Mouse (Mus musculus) embryonic facial prominence, embryonic 14.5 days (tissue): ENCODE data around the gene Susd6. TPM values are rescaled to one million over a fixed set of nuclear protein-coding genes. Genes with fewer than 3 reads are reported as not detected.

ENCODE experiments used
- ATAC-seq: fragments of 200-750 bp; cut with Nextera tagmentation; 2 replicates; pipeline ENCODE4 v1.8.0; 2017; ENCODE audit warnings: low read depth, moderate number of reproducible peaks, moderate TSS enrichment
- DNase-seq: peaks from one replicate; pipeline ENCODE4 v3.0.0-alpha.2; 2015; ENCODE audit warnings: low spot score
- H3K27ac ChIP-seq: fragments of 300-500 bp; sonication (generic); replicated peaks from 2 replicates; pipeline ENCODE4 v1.5.1; 2014; ENCODE audit warnings: low read depth, mild to moderate bottlenecking, low read length, moderate library complexity
- H3K27me3 ChIP-seq: fragments of 300-500 bp; sonication (generic); replicated peaks from 2 replicates; pipeline ENCODE4 v1.6.1; 2014; ENCODE audit warnings: low read length; ENCODE audit not compliant: control insufficient read depth, insufficient read depth
- H3K36me3 ChIP-seq: fragments of 300-500 bp; sonication (generic); 2 replicates; pipeline ENCODE4 v1.6.1; 2014; ENCODE audit warnings: low read length, mixed read lengths; ENCODE audit not compliant: control insufficient read depth, insufficient read depth
- H3K4me1 ChIP-seq: fragments of 300-500 bp; sonication (generic); 2 replicates; pipeline ENCODE4 v1.6.1; 2014; ENCODE audit warnings: antibody characterized with exemption, low read length; ENCODE audit not compliant: control insufficient read depth, insufficient read depth
- H3K4me2 ChIP-seq: fragments of 300-500 bp; sonication (generic); 2 replicates; pipeline ENCODE4 v1.6.1; 2014; ENCODE audit warnings: low read depth, mild to moderate bottlenecking, low read length, moderate library complexity, mixed read lengths
- H3K4me3 ChIP-seq: fragments of 300-500 bp; sonication (generic); 2 replicates; pipeline ENCODE4 v1.5.1; 2014; ENCODE audit warnings: low read depth, mild to moderate bottlenecking, low read length
- H3K9ac ChIP-seq: fragments of 300-500 bp; sonication (generic); 2 replicates; pipeline ENCODE4 v1.6.1; 2014; ENCODE audit warnings: low read depth, mild to moderate bottlenecking, low read length, moderate library complexity, mixed read lengths
- H3K9me3 ChIP-seq: fragments of 300-500 bp; sonication (generic); 2 replicates; pipeline ENCODE4 v1.6.1; 2016; ENCODE audit warnings: low read length; ENCODE audit not compliant: control insufficient read depth
- WGBS: fragments of 180-500 bp; shearing (Covaris S2); extraction: QIAGEN DNeasy Blood & Tissue Kit; methylation state at CpG from one replicate; pipeline ENCODE4 v1.1.7; 2014; 5-methylcytosine and 5-hydroxymethylcytosine counted together
- polyA plus RNA-seq: library from polyadenylated mRNA; unstranded; fragments of >200 nt; fragmentation: Nextera tagmentation; extraction: Ambion mirVana; gene quantifications from 2 replicates; pipeline ENCODE4 v1.2.1, GENCODE M21; 2014

Gene Susd6
- polyA plus RNA-seq, 1 experiment from 2014 or later: 20.6 TPM

DNA sequence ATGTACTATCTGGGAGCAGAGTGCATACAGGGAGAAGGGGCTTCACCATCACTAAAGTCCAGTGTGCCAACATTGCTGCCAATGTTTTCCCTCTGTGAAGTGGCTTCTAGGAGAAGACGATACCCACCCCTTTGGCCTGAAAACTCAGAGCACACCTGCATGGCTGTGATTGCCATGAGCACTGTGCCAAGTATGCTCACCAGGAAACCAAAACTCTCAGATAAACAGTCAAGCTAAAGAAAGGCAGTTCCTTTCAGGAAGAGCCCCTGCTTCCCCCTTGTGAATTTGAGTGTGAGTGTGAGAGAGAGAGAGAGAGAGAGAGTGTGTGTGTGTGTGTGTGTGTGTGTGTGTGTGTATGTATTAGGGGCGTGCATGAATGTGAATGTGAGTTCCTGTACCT, 40.5 kb downstream of the Susd6 start:
- Histone ChIP-seq H3K27ac (no peak overlapping the region), H3K4me3 (no peak overlapping the region), H3K36me3 (peaks cover 15% of the 10 kb centered on the region; the same call in 1 of the 2 replicates), H3K9ac (no peak overlapping the region), H3K27me3 (no peaks in the 10 kb centered on the region), H3K4me1 (peaks cover 3% of the 10 kb centered on the region; the same call in 1 of the 2 replicates), H3K4me2 (no peak overlapping the region), H3K9me3 (no peaks in the 10 kb centered on the region)
- 70% methylated on average over 2 of the region's 2 CpGs for WGBS
- no peak for ATAC-seq
- DNase-seq: no peak

DNA sequence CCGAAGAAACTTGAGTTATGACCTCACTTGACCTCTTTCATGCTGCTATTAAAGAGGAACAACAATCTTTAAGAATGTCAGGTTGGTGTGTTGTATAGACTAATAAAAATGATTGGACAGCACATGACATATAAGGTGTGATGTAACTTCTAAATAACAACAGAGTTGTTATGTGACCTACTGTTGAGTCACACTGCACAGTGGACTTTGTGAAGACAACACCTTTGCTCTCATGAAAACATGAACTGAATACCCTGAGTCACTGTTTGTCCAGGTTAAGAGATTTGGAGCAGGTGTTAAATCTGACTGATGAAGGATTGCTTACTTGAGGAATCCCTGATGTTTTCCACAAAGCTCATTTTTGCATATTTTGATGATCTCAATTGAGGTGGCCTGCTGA, 42.0 kb downstream of the Susd6 start:
- WGBS: 59% methylated on average over 1 of the region's 1 CpGs
- no peaks in the 10 kb centered on the region for H3K27me3 ChIP-seq
- DNase-seq (no peak), ATAC-seq (no peak)
- no peak overlapping the region for H3K9ac ChIP-seq
- peaks cover 3% of the 10 kb centered on the region; the same call in 1 of the 2 replicates for H3K4me1 ChIP-seq
- H3K36me3 ChIP-seq: peaks cover 15% of the 10 kb centered on the region; the same call in 1 of the 2 replicates
- no peak overlapping the region for H3K4me2 ChIP-seq
- no peak overlapping the region for H3K4me3 ChIP-seq
- H3K9me3 ChIP-seq: no peaks in the 10 kb centered on the region
- no peak overlapping the region for H3K27ac ChIP-seq

DNA sequence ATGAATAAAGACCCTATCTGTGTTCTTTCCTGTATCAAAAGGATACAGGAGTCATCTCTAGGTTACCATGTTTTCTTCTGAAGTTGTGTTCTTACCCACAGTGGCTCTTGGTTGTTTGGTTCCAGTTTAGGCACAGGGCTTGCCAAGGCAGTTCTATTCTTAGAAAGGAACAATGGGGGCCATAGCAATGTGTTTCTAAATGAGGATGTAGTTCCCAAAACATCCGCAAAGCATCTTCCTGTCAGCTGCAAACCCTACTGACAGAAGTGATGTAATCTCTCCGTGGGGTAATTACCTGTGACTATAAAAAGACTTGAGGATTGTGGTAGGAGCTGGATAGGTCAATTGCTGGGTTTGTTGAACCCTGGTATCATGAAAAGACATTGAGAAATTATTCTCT, 43.2 kb downstream of the Susd6 start:
- H3K4me2 ChIP-seq: no peak overlapping the region
- no peaks in the 10 kb centered on the region for H3K27me3 ChIP-seq
- no peak overlapping the region for H3K27ac ChIP-seq
- no peaks in the 10 kb centered on the region; the same call in 1 of the 2 replicates for H3K4me1 ChIP-seq
- H3K4me3 ChIP-seq: no peak overlapping the region
- DNase-seq (no peak), ATAC-seq (no peak)
- H3K9me3 ChIP-seq: no peaks in the 10 kb centered on the region
- no peak overlapping the region for H3K9ac ChIP-seq
- WGBS: 55% methylated on average over 2 of the region's 2 CpGs
- H3K36me3 ChIP-seq: peaks cover 9% of the 10 kb centered on the region; the same call in 1 of the 2 replicates

DNA sequence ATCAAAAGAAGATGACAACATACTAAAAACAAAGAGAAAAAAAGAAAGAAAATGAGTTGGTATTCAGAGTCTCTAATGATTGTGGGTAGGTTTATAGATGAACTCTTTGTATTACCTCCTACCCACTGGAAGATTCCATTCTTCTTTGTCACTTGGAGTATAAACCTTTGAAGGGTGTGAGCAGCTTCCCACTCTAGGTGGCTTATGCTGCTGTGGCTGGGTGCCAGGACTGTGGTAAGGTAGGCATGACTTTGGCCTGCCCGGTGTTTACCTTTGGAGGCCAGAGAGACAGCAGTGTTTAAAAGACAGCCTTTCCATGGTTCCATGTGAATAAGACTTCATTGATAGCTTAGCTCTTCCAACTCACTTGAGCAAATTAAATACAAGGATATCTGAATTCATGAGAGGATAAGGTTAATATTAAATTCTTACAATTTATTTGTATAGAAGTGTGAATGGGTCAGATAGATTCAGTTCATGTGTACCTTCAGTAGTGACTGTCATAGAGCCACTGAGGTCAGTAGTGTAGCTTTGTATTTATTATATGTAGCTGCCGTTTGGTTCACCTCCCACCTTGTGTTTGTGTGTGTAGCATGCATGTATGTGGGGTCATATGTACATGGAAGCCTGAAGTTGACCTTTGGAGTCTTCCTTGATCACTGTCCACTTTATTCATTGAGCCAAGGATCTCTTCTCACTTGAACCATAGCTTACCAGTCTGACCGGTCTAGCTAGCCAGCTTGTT, 44.0 kb downstream of the Susd6 start:
- no peaks in the 10 kb centered on the region; the same call in 1 of the 2 replicates for H3K4me1 ChIP-seq
- peaks cover 3% of the 10 kb centered on the region; the same call in 1 of the 2 replicates for H3K36me3 ChIP-seq
- H3K27ac ChIP-seq: no peak overlapping the region
- DNase-seq (peak; percentile 54), ATAC-seq (no peak)
- no peaks in the 10 kb centered on the region for H3K9me3 ChIP-seq
- H3K4me3 ChIP-seq: no peak overlapping the region
- H3K9ac ChIP-seq: no peak overlapping the region
- H3K4me2 ChIP-seq: no peak overlapping the region
- WGBS: 84% methylated on average over 3 of the region's 3 CpGs
- no peaks in the 10 kb centered on the region for H3K27me3 ChIP-seq

DNA sequence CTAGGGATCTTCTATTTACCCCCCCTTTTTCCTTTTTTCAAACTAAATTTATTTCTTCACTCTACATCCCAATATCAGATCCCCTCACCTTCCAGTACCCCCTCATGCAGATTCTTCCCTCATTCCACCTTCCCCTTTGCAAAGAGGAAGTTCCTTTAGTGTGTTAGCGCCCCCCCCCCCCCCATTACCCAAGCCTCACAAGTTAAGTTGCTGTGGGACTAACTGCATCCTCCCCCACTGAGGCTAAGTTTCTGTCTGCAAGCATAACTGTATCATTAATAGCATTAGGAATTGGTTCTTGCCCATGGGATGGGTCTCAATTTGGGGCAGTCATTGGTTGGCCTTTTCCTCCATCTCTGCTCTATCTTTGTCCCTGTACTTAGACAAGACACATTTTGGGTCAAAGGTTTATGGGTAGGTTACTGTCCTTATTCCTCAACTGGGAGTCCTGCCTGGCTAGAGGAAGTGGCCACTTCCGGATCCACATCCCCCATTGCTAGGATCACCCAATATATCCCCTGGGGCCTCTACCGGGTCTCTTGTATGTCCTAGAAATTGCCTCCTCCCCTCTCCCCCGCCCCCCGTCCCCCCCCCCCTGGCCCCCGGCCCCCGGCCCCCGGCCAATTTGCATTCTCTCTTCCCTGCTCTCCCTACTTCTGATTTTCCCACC, 44.7 kb downstream of the Susd6 start:
- H3K9ac ChIP-seq: no peak overlapping the region
- H3K4me2 ChIP-seq: no peak overlapping the region
- WGBS: 73% methylated on average over 2 of the region's 8 CpGs
- H3K36me3 ChIP-seq: no peaks in the 10 kb centered on the region; the same call in 1 of the 2 replicates
- no peaks in the 10 kb centered on the region for H3K9me3 ChIP-seq
- H3K4me1 ChIP-seq: no peaks in the 10 kb centered on the region; the same call in 1 of the 2 replicates
- H3K27me3 ChIP-seq: no peaks in the 10 kb centered on the region
- no peak overlapping the region for H3K4me3 ChIP-seq
- H3K27ac ChIP-seq: no peak overlapping the region
- no peak for DNase-seq
- ATAC-seq: no peak

DNA sequence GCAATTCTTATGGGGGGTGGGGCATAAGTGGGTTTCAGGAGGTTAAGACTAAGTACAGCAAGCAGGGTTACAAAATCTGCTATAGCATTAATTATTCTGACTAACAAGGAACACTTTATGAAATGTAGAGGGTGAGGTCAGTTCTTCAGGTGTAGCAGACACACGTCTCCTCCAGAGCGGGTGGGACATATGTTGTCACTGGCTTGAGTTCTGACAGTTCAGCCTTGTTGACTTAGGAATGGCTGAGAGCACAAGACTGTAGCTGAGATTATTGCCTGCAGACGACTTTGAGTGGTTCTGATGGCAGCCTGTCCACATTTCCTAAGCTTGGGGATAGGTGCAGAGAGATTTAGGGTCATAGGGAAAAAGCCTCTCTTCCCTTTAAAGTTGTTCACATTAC, 47.3 kb downstream of the Susd6 start:
- ATAC-seq: no peak
- no peaks in the 10 kb centered on the region; the same call in 1 of the 2 replicates for H3K4me1 ChIP-seq
- no peaks in the 10 kb centered on the region for H3K36me3 ChIP-seq
- H3K4me2 ChIP-seq: no peak overlapping the region
- H3K27me3 ChIP-seq: no peaks in the 10 kb centered on the region
- H3K9me3 ChIP-seq: no peaks in the 10 kb centered on the region
- H3K9ac ChIP-seq: no peak overlapping the region
- 62% methylated on average over 3 of the region's 3 CpGs for WGBS
- H3K4me3 ChIP-seq: no peak overlapping the region
- DNase-seq: no peak
- no peak overlapping the region for H3K27ac ChIP-seq

DNA sequence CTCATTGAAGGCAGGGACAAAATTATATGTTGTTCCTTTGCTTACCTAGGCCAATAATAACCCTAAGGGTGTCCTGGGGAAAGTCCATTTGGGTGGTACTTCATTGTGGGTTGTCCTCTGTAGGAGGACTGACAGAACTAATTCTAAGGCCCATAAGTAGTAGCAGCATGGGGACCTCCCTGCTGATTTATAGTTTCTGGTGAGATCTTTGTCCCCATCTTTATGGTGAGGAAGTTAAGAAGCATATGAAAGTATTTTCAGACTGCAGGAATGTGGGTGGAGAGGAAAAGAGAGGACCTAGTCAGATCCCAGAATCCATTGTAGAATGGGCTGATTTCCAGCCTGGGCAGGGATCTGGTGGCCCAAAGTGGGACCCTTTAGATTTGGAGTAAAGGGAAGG, 48.0 kb downstream of the Susd6 start:
- Histone ChIP-seq H3K36me3 (no peaks in the 10 kb centered on the region), H3K27ac (no peak overlapping the region)
- ATAC-seq: no peak

DNA sequence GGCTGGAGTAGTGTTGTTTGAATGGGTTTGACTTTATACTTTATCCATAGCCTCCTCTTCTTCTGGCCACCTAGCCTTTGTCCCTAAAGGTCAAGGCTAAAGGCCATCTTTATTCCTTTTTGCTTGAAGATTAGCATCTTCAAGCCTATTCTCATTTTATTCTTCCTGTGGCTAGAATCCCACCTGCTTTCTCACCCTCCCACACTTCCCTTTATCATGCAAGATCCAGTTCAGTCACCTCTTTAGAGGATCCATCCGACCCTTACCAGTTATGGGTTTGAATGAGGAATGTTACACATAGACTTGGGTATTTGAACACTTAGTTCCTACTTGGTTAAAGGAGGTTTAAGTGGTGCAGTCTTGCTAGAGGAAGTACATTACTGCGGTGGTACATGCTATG, 48.5 kb downstream of the Susd6 start:
- Histone ChIP-seq H3K9me3 (no peaks in the 10 kb centered on the region), H3K4me1 (peaks cover 3% of the 10 kb centered on the region), H3K4me2 (no peak overlapping the region), H3K4me3 (no peak overlapping the region), H3K27ac (no peak overlapping the region), H3K9ac (no peak overlapping the region), H3K36me3 (no peaks in the 10 kb centered on the region), H3K27me3 (no peaks in the 10 kb centered on the region)
- 85% methylated on average over 2 of the region's 2 CpGs for WGBS
- ATAC-seq (no peak), DNase-seq (no peak)

More for the DNA sequence above, 48.0 kb downstream of the Susd6 start:
- Histone ChIP-seq H3K9ac (no peak overlapping the region), H3K4me2 (no peak overlapping the region), H3K4me1 (no peaks in the 10 kb centered on the region; the same call in 1 of the 2 replicates), H3K4me3 (no peak overlapping the region), H3K27me3 (no peaks in the 10 kb centered on the region), H3K9me3 (no peaks in the 10 kb centered on the region)
- DNase-seq: no peak
